Mouse (Mus musculus) hindbrain, embryonic 15.5 days (tissue): ENCODE measurements around the gene Il18bp. TPM values are rescaled to one million over a fixed set of nuclear protein-coding genes. Genes with fewer than 3 reads are reported as not detected.
"Not testable (repeated sequence)": the region's sequence is repeated elsewhere in the genome, so short reads cannot be mapped to it uniquely, and the experiment has no call there.

ENCODE experiments used
- ATAC-seq: fragments of 200-750 bp; cut with Nextera tagmentation; 2 replicates; pipeline ENCODE4 v1.8.0; 2017; ENCODE audit warnings: low read depth, moderate number of reproducible peaks, moderate TSS enrichment; ENCODE audit not compliant: low FRiP score
- H3K27ac ChIP-seq: fragments of 300-500 bp; sonication (generic); replicated peaks from 2 replicates; pipeline ENCODE4 v1.5.1; 2015; ENCODE audit warnings: mild to moderate bottlenecking, inconsistent platforms
- H3K27me3 ChIP-seq: fragments of 300-500 bp; sonication (generic); 2 replicates; pipeline ENCODE4 v1.6.1; 2015; ENCODE audit warnings: control low read depth, inconsistent platforms
- H3K36me3 ChIP-seq: fragments of 300-500 bp; sonication (generic); 2 replicates; pipeline ENCODE4 v1.6.1; 2015; ENCODE audit warnings: control low read depth, inconsistent platforms
- H3K4me1 ChIP-seq: fragments of 300-500 bp; sonication (generic); replicated peaks from 2 replicates; pipeline ENCODE4 v1.6.1; 2015; ENCODE audit warnings: control low read depth, inconsistent platforms
- H3K4me2 ChIP-seq: fragments of 300-500 bp; sonication (generic); 2 replicates; pipeline ENCODE4 v1.6.1; 2015; ENCODE audit warnings: moderate library complexity, mild to moderate bottlenecking, inconsistent platforms
- H3K4me3 ChIP-seq: fragments of 300-500 bp; sonication (generic); 2 replicates; pipeline ENCODE4 v1.5.1; 2015; ENCODE audit warnings: mild to moderate bottlenecking, inconsistent platforms
- H3K9ac ChIP-seq: fragments of 300-500 bp; sonication (generic); 2 replicates; pipeline ENCODE4 v1.6.1; 2015; ENCODE audit warnings: inconsistent platforms
- H3K9me3 ChIP-seq: fragments of 300-500 bp; sonication (generic); 2 replicates; pipeline ENCODE4 v1.6.1; 2016; ENCODE audit warnings: control low read depth, inconsistent platforms
- WGBS: fragments of 180-500 bp; shearing (Covaris S2); methylation state at CpG from one replicate; pipeline ENCODE4 v1.1.7; 2015; 5-methylcytosine and 5-hydroxymethylcytosine counted together
- polyA plus RNA-seq: library from polyadenylated mRNA; unstranded; fragments of >200 nt; fragmentation: Nextera tagmentation; extraction: Ambion mirVana; gene quantifications from 2 replicates; pipeline ENCODE4 v1.2.1, GENCODE M21; 2015

Il18bp gene
- polyA plus RNA-seq, 1 experiment from 2014 or later, result 4.7 TPM

GRCm38 (mm10) chr7:102025187-102026119 is 7.0 kb upstream of the Il18bp start:
- no peak for ATAC-seq
- no peak overlapping the region for H3K27ac ChIP-seq
- no peaks in the 10 kb centered on the region for H3K4me1 ChIP-seq
- no peak overlapping the region for H3K4me2 ChIP-seq
- 88% methylated on average over 2 of the region's 2 CpGs for WGBS
- no peak overlapping the region for H3K4me3 ChIP-seq
- H3K36me3 ChIP-seq, result peaks cover 61% of the 10 kb centered on the region
- H3K9me3 ChIP-seq, result no peaks in the 10 kb centered on the region
- H3K9ac ChIP-seq, result no peak overlapping the region
- H3K27me3 ChIP-seq, result no peaks in the 10 kb centered on the region

DNA sequence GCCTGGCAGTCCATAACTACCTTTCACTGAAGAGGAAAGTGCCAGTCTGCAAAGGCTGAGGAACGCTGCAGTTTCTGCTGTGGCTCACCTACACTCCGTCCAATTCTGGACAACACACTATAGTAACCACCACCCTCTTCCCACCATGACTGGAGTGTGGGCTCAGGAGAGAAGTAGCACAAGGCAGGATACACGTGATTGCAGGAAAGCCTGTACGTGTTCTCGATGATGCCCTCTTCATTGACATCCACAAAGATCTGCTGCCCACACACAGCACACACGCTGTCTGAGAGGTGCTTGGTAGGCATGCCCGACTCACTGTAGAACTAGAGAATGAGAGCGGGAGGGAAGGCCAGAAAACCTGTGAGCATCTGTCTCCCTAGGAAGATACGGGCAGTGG is 5.3 kb upstream of the Il18bp start:
- Histone ChIP-seq H3K27ac (no peak overlapping the region), H3K27me3 (no peaks in the 10 kb centered on the region), H3K4me1 (no peaks in the 10 kb centered on the region), H3K4me3 (no peak overlapping the region), H3K9ac (no peak overlapping the region), H3K4me2 (no peak overlapping the region), H3K9me3 (no peaks in the 10 kb centered on the region), H3K36me3 (peaks cover 67% of the 10 kb centered on the region)
- no peak for ATAC-seq
- 96% methylated on average over 9 of the region's 9 CpGs for whole genome bisulfite sequencing

DNA sequence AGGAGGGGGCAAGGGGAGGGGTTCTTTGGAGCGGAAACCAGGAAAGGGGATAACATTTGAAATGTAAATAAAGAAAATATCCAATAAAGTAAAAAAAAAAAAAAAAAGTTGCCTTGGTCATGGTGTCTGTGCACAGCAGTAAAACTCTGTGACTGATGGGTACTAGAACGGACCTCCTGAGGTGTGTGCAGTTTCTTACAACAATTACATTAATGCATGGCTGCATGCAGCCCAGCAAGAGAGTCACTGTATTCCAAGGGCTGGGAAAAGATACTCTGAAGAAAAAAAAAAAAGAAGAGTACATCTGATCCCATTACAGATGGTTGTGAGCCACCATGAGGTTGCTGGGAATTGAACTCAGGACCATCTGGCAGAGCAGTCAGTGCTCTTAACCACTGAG is 2.4 kb upstream of the Il18bp start:
- H3K27me3 ChIP-seq, ATAC-seq, H3K4me2 ChIP-seq, H3K27ac ChIP-seq, H3K4me3 ChIP-seq, H3K4me1 ChIP-seq, H3K9me3 ChIP-seq, H3K9ac ChIP-seq: not testable (repeated sequence)
- H3K36me3 ChIP-seq, result peaks cover 71% of the 10 kb centered on the region
- 76% methylated on average over 2 of the region's 2 CpGs for WGBS

- Histone ChIP-seq H3K4me1 (no peaks in the 10 kb centered on the region), H3K36me3 (peaks cover 78% of the 10 kb centered on the region), H3K4me3 (no peak overlapping the region), H3K27me3 (no peaks in the 10 kb centered on the region), H3K4me2 (no peak overlapping the region), H3K27ac (no peak overlapping the region), H3K9ac (no peak overlapping the region), H3K9me3 (no peaks in the 10 kb centered on the region)
- WGBS, result 68% methylated on average over 3 of the region's 3 CpGs
- no peak for ATAC-seq
Measured at GRCm38 (mm10) chr7:102019362-102019761, 872 bp upstream of the Il18bp start.

GRCm38 (mm10) chr7:102018034-102018433 is 456 bp downstream of the Il18bp start:
- Histone ChIP-seq H3K9me3 (no peaks in the 10 kb centered on the region), H3K27me3 (no peaks in the 10 kb centered on the region), H3K4me3 (no peak overlapping the region), H3K27ac (no peak overlapping the region), H3K4me2 (no peak overlapping the region), H3K36me3 (peaks cover 80% of the 10 kb centered on the region), H3K9ac (no peak overlapping the region), H3K4me1 (no peaks in the 10 kb centered on the region)
- ATAC-seq, result no peak
- WGBS, result 83% methylated on average over 7 of the region's 7 CpGs

- Histone ChIP-seq H3K4me1 (no peaks in the 10 kb centered on the region), H3K4me2 (no peak overlapping the region), H3K27me3 (no peaks in the 10 kb centered on the region), H3K27ac (no peak overlapping the region), H3K4me3 (no peak overlapping the region), H3K36me3 (peaks cover 80% of the 10 kb centered on the region), H3K9ac (no peak overlapping the region), H3K9me3 (no peaks in the 10 kb centered on the region)
- 93% methylated on average over 5 of the region's 5 CpGs for WGBS
- no peak for ATAC-seq
Measured at GRCm38 (mm10) chr7:102017452-102017851, 1.0 kb downstream of the Il18bp start.

DNA sequence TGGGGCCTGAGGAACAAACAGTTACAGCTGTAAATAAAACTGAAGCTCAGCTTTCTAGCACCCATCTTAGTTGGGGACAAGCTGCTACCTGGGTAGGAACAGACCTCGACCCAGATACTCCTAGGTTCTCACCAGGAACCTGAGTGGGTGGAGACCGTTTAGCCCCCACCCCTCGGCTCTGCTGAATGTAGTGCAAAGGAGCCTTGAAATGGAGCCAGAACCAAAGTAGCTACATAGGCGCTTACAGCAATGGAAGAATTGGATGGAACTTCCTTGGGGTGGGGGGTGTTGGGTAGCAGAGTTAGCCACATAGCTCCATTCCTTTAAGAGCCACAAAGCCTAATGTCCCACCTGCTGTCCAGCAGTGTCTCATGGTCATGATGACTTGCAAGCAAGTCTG is 1.6 kb downstream of the Il18bp start:
- no peak overlapping the region for H3K9ac ChIP-seq
- 90% methylated on average over 4 of the region's 4 CpGs for WGBS
- no peak overlapping the region for H3K27ac ChIP-seq
- H3K4me3 ChIP-seq, result no peak overlapping the region
- no peaks in the 10 kb centered on the region for H3K27me3 ChIP-seq
- no peak for ATAC-seq
- no peak overlapping the region for H3K4me2 ChIP-seq
- no peaks in the 10 kb centered on the region for H3K4me1 ChIP-seq
- H3K9me3 ChIP-seq, result no peaks in the 10 kb centered on the region
- peaks cover 80% of the 10 kb centered on the region for H3K36me3 ChIP-seq

- Histone ChIP-seq H3K4me1 (no peaks in the 10 kb centered on the region), H3K4me3 (no peak overlapping the region), H3K4me2 (no peak overlapping the region), H3K9ac (no peak overlapping the region), H3K36me3 (peaks cover 90% of the 10 kb centered on the region), H3K27ac (no peak overlapping the region), H3K9me3 (no peaks in the 10 kb centered on the region), H3K27me3 (no peaks in the 10 kb centered on the region)
- no peak for ATAC-seq
- WGBS, result 86% methylated on average over 2 of the region's 2 CpGs
Measured at GRCm38 (mm10) chr7:102014995-102015394, 3.5 kb downstream of the Il18bp start.

GRCm38 (mm10) chr7:102013416-102013815 is 5.1 kb downstream of the Il18bp start:
- no peaks in the 10 kb centered on the region for H3K9me3 ChIP-seq
- no peak for ATAC-seq
- H3K36me3 ChIP-seq, result peaks cover 94% of the 10 kb centered on the region
- no peak overlapping the region for H3K4me2 ChIP-seq
- WGBS, result 86% methylated on average over 8 of the region's 8 CpGs
- no peak overlapping the region for H3K9ac ChIP-seq
- no peaks in the 10 kb centered on the region for H3K4me1 ChIP-seq
- no peaks in the 10 kb centered on the region for H3K27me3 ChIP-seq
- 0 out of 2 replicates have a peak overlapping the region, but pooled peaks have one; percentile 4 for H3K27ac ChIP-seq
- H3K4me3 ChIP-seq, result no peak overlapping the region

GRCm38 (mm10) chr7:102011855-102012254 is 6.6 kb downstream of the Il18bp start:
- 93% methylated on average over 9 of the region's 9 CpGs for whole genome bisulfite sequencing
- H3K4me1 ChIP-seq, result no peaks in the 10 kb centered on the region
- no peak overlapping the region for H3K9ac ChIP-seq
- peaks cover 97% of the 10 kb centered on the region for H3K36me3 ChIP-seq
- no peak for ATAC-seq
- no peak overlapping the region for H3K4me2 ChIP-seq
- H3K27me3 ChIP-seq, result no peaks in the 10 kb centered on the region
- H3K9me3 ChIP-seq, result no peaks in the 10 kb centered on the region
- H3K27ac ChIP-seq, result no peak overlapping the region
- H3K4me3 ChIP-seq, result no peak overlapping the region

DNA sequence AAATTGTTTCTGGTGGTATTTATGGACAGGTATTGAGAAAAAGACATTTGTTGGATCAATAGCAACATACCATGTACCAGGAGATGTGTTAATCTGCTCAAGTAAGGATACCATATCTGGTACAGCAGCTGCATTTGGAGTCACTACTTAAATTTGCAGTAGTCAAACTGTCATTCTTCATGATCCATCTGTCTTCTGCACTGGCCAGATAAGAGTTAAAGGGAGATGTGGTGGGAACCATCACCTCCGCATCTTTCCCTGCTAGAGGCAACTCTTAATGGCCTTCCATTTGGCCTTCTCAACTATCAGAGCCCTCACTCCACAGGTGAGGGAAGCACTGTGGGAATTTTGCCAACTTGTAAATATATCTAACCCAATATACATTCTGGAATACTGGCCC is 12.0 kb downstream of the Il18bp start:
- Histone ChIP-seq H3K36me3 (peaks cover 85% of the 10 kb centered on the region), H3K4me1 (0 out of 2 replicates have a peak, but pooled peaks cover 5% of the 10 kb centered on the region), H3K27ac (no peak overlapping the region), H3K4me2 (no peak overlapping the region), H3K9me3 (no peaks in the 10 kb centered on the region), H3K9ac (no peak overlapping the region), H3K27me3 (no peaks in the 10 kb centered on the region), H3K4me3 (no peak overlapping the region)
- WGBS, result 84% methylated on average over 1 of the region's 1 CpGs
- ATAC-seq, result no peak

DNA sequence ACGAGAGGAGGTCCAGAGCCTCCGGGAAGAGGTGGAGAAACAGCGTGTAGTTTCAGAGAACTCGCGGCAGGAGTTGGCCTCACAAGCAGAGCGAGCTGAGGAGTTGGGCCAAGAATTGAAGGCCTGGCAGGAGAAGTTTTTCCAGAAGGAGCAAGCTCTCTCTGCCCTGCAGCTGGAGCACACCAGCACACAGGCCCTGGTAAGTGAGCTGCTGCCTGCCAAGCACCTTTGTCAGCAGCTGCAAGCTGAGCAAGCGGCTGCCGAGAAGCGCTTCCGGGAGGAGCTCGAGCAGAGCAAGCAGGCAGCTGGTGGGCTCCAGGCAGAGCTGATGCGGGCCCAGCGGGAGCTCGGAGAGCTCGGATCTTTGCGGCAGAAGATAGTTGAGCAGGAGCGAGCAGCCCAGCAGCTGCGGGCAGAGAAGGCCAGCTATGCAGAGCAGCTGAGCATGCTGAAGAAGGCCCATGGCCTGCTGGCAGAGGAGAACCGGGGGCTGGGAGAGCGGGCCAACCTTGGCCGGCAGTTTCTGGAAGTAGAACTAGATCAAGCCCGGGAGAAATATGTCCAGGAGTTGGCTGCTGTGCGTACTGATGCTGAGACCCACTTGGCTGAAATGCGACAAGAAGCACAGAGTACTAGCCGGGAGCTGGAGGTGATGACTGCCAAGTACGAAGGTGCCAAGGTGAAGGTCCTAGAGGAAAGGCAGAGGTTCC is 17.4 kb downstream of the Il18bp start:
- Histone ChIP-seq H3K9ac (no peak overlapping the region), H3K4me1 (0 out of 2 replicates have a peak, but pooled peaks cover 8% of the 10 kb centered on the region), H3K27me3 (no peaks in the 10 kb centered on the region), H3K4me3 (no peak overlapping the region), H3K4me2 (no peak overlapping the region), H3K36me3 (peaks cover 86% of the 10 kb centered on the region), H3K27ac (peak overlapping the region; percentile 21; the same call in 1 of the 2 replicates), H3K9me3 (no peaks in the 10 kb centered on the region)
- WGBS, result 77% methylated on average over 26 of the region's 26 CpGs
- ATAC-seq, result 0 out of 2 replicates have a peak, but pooled peaks have one; percentile 15
